ENCODE assay signal across 8 mouse cellular contexts in the genomic region with DNA sequence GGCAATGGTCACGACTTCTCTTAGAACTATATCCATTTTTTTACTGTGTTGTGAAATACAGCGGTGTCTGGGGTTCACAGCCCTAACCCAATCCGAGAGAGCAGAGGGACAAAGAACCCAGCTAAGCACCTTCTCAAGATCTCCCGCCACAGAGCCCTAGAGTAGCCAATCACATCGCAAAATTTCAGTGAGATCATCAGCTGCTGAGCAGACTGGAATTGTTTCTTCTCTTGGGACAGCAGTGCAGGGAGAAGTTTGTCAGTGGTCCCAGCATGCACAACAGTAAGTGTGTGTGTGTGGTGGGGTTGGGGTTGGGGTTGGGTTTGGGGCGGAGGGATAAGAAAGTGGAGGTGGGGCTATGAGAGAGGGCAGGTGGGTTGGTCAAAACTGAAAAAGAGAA. TPM values are rescaled to one million over a fixed set of nuclear protein-coding genes. Genes with fewer than 3 reads are reported as not detected.
DNase-seq lines count a peak whose midpoint lies in the region; ATAC-seq and TF ChIP-seq lines count a peak whose summit lies in the region.

No protein-coding gene starts in this region.

- no peaks in the 10 kb centered on the region for H3K79me2 ChIP-seq in myocyte (ENCODE audit: control insufficient read depth, insufficient read depth)

- ATAC-seq in erythroid progenitor cell, adult 5-6 weeks (replicated peaks; ENCODE audit: low FRiP score, poor library complexity, severe bottlenecking) = peak; percentile 85
- peak; percentile 91 for ATAC-seq in hindbrain, embryonic 11.5 days (ENCODE audit: low FRiP score)

- H3K27me3 ChIP-seq in E14TG2a.4 (ENCODE audit: insufficient read depth, low read length) = no peaks in the 10 kb centered on the region
- no peaks in the 10 kb centered on the region for H3K27me3 ChIP-seq in hindbrain, embryonic 11.5 days (ENCODE audit: control insufficient read depth, insufficient read depth, low read length)
- H3K27me3 ChIP-seq in myocyte (ENCODE audit: control insufficient read depth, insufficient read depth, insufficient read length) = no peaks in the 10 kb centered on the region
- no peaks in the 10 kb centered on the region for H3K27me3 ChIP-seq in cerebellum, adult 2 months (ENCODE audit: control insufficient read depth, insufficient read depth, low read length)

- peak overlapping the region; percentile 46; the same call in 1 of the 2 replicates for H3K4me3 ChIP-seq in E14TG2a.4 (replicated peaks; ENCODE audit: low read length)
- peak overlapping the region; percentile 36 for H3K4me3 ChIP-seq in hindbrain, embryonic 11.5 days (ENCODE audit: low read depth, low read length)
- no peak overlapping the region for H3K4me3 ChIP-seq in myocyte
- H3K4me3 ChIP-seq in cerebellum, adult 2 months (replicated peaks; ENCODE audit: insufficient read depth, low read depth, low read length) = no peak overlapping the region

- H3ac ChIP-seq in myocyte (ENCODE audit: control insufficient read depth, insufficient read length) = no peak overlapping the region

- 3% methylated on average over 6 of the region's 6 CpGs for WGBS in hindbrain, embryonic 11.5 days
- WGBS in cerebellum, adult 2 months = 6% methylated on average over 6 of the region's 6 CpGs

- no peak overlapping the region for H3K27ac ChIP-seq in hindbrain, embryonic 11.5 days (ENCODE audit: low read depth, low read length)
- H3K27ac ChIP-seq in cerebellum, adult 2 months (ENCODE audit: insufficient read depth, low read length) = no peak overlapping the region

- H3K4me2 ChIP-seq in hindbrain, embryonic 11.5 days (replicated peaks; ENCODE audit: low read depth, low read length) = peak overlapping the region; percentile 54
- peak overlapping the region; percentile 38 for H3K4me2 ChIP-seq in myocyte (ENCODE audit: low read depth)

- peak; percentile 83 for DNase-seq in R1 (ENCODE audit: low read depth, low spot score)
- peak; percentile 81 for DNase-seq in hindbrain, embryonic 11.5 days (ENCODE audit: low spot score)
- DNase-seq in liver = peak; percentile 63
- DNase-seq in cerebellum, adult 2 months = no peak
- DNase-seq in urinary bladder, postnatal 4 days (ENCODE audit: low spot score in 2 of 2) = no peak

- no peak for TF ChIP-seq CTCF in E14TG2a.4 (conservative IDR thresholded peaks at IDR 0.05; ENCODE audit: low read length)
- no peak for TF ChIP-seq CTCF in cerebellum, adult 2 months (IDR thresholded peaks at IDR 0.05; ENCODE audit: borderline replicate concordance, insufficient read depth, low read depth, low read length)

- H3K9me3 ChIP-seq in E14TG2a.4 (ENCODE audit: low read length) = no peaks in the 10 kb centered on the region
- no peaks in the 10 kb centered on the region for H3K9me3 ChIP-seq in hindbrain, embryonic 11.5 days (ENCODE audit: control insufficient read depth, low read length)

- no peaks in the 10 kb centered on the region for H3K36me3 ChIP-seq in E14TG2a.4 (ENCODE audit: insufficient read depth, low read length)
- H3K36me3 ChIP-seq in hindbrain, embryonic 11.5 days (ENCODE audit: control insufficient read depth, insufficient read depth, low read length) = no peaks in the 10 kb centered on the region
- no peaks in the 10 kb centered on the region for H3K36me3 ChIP-seq in myocyte (ENCODE audit: control insufficient read depth, insufficient read depth)

- H3K4me1 ChIP-seq in E14TG2a.4 (replicated peaks; ENCODE audit: low read depth, low read length) = peaks cover 54% of the 10 kb centered on the region
- no peaks in the 10 kb centered on the region for H3K4me1 ChIP-seq in hindbrain, embryonic 11.5 days (replicated peaks; ENCODE audit: control insufficient read depth, insufficient read depth, low read length)
- peaks cover 36% of the 10 kb centered on the region for H3K4me1 ChIP-seq in cerebellum, adult 2 months (ENCODE audit: control insufficient read depth, insufficient read depth, low read length)

- peak overlapping the region; percentile 54; the same call in 1 of the 2 replicates for H3K9ac ChIP-seq in hindbrain, embryonic 11.5 days (ENCODE audit: low read depth, low read length)

- TF ChIP-seq POLR2A in myocyte (IDR thresholded peaks at IDR 0.05; ENCODE audit: insufficient read length, low read depth) = no peak
- no peak for TF ChIP-seq POLR2A in cerebellum, adult 2 months (IDR thresholded peaks at IDR 0.05; ENCODE audit: borderline replicate concordance, insufficient read depth, low read length)

TF ChIP-seq in myocyte, 11 proteins besides CTCF, POLR2A, EP300 and RAD21:
- TF ChIP-seq SRF (IDR thresholded peaks at IDR 0.05; ENCODE audit: control insufficient read depth, insufficient read length, low read depth) (no peak), CEBPB (IDR thresholded peaks at IDR 0.05; ENCODE audit: insufficient read depth, poor library complexity, severe bottlenecking) (no peak), USF1 (IDR thresholded peaks at IDR 0.05; ENCODE audit: low read depth) (no peak), MYOG (IDR thresholded peaks at IDR 0.05; ENCODE audit: control insufficient read depth in 1 of 3, insufficient read depth in 1 of 3, insufficient read length in 2 of 3, low read depth in 2 of 3) (no peak), MYOD1 (IDR thresholded peaks at IDR 0.05; ENCODE audit: control insufficient read depth in 1 of 3, insufficient read length in 2 of 3, low read depth in 2 of 3) (no peak), E2F4 (IDR thresholded peaks at IDR 0.05; ENCODE audit: insufficient read depth) (no peak), TCF3 (IDR thresholded peaks at IDR 0.05; ENCODE audit: insufficient read length, low read depth) (no peak), POLR2AphosphoS2 (IDR thresholded peaks at IDR 0.05; ENCODE audit: insufficient read length, low read depth) (no peak)
TF ChIP-seq in myocyte: peak in this region for 0.

RNA-seq across cellular contexts. Expression of a gene that starts 0.7 kb away (rescaled TPM):
- total RNA-seq in erythroid progenitor cell, adult 5-6 weeks (2015; ENCODE audit: low replicate concordance) = 101 and 132 TPM in 2 replicates
- 121 and 141 TPM in 2 replicates for total RNA-seq in erythroid progenitor cell, adult 5-6 weeks (2017; ENCODE audit: low replicate concordance)
- polyA plus RNA-seq in hindbrain, embryonic 11.5 days (2014; fragmentation: Nextera tagmentation; extraction: Ambion mirVana) = 3.0 and 4.1 TPM in 2 replicates
- 5.7 TPM for polyA plus RNA-seq in myocyte (2012; fragmentation: generic; extraction: Trizol)
- 1.3 and 2.0 TPM in 2 replicates for polyA plus RNA-seq in cerebellum, adult 2 months (2012; rRNA removed)

RNA-seq across cellular contexts. Expression of a gene that starts 16.4 kb away (rescaled TPM):
- 223 and 265 TPM in 2 replicates for total RNA-seq in erythroid progenitor cell, adult 5-6 weeks (2015; ENCODE audit: low replicate concordance)
- total RNA-seq in erythroid progenitor cell, adult 5-6 weeks (2017; ENCODE audit: low replicate concordance) = 67.0 and 67.1 TPM in 2 replicates
- 5.6 and 6.4 TPM in 2 replicates for polyA plus RNA-seq in hindbrain, embryonic 11.5 days (2014; fragmentation: Nextera tagmentation; extraction: Ambion mirVana)
- not detected for polyA plus RNA-seq in myocyte (2012; fragmentation: generic; extraction: Trizol)
- 250 and 253 TPM in 2 replicates for polyA plus RNA-seq in cerebellum, adult 2 months (2012; rRNA removed)

RNA-seq across cellular contexts. Expression of a gene that starts 17.5 kb away (rescaled TPM):
- total RNA-seq in erythroid progenitor cell, adult 5-6 weeks (2015; ENCODE audit: low replicate concordance) = not detected in 2 replicates
- total RNA-seq in erythroid progenitor cell, adult 5-6 weeks (2017; ENCODE audit: low replicate concordance) = 7.8 TPM in 2 replicates
- polyA plus RNA-seq in hindbrain, embryonic 11.5 days (2014; fragmentation: Nextera tagmentation; extraction: Ambion mirVana) = 29.8 and 30.7 TPM in 2 replicates
- polyA plus RNA-seq in myocyte (2012; fragmentation: generic; extraction: Trizol) = 0.19 TPM
- 979 and 1,062 TPM in 2 replicates for polyA plus RNA-seq in cerebellum, adult 2 months (2012; rRNA removed)

Comparison
In these comparisons a context has a peak if more than half of its experiments do, and no peak if none do; other contexts are left out.
1. H3K4me3 ChIP-seq: peak in E14TG2a.4 (single experiment) and hindbrain, embryonic 11.5 days (single experiment); none in myocyte (single experiment) and cerebellum, adult 2 months (single experiment).
2. DNase-seq: peak in R1 (single experiment), hindbrain, embryonic 11.5 days (single experiment) and liver (single experiment); none in cerebellum, adult 2 months (0 of 2) and urinary bladder, postnatal 4 days (0 of 2).
3. RNA of a gene that starts 16.4 kb away (polyA plus RNA-seq): 250 to 253 TPM in cerebellum, adult 2 months; 5.6 to 6.4 TPM in hindbrain, embryonic 11.5 days and not detected in myocyte (single experiment); every median in the first group is over 10 times any median in the second.
4. RNA of a gene that starts 17.5 kb away (polyA plus RNA-seq): 979 to 1,062 TPM in cerebellum, adult 2 months; 29.8 to 30.7 TPM in hindbrain, embryonic 11.5 days and 0.19 TPM in myocyte (single experiment); every median in the first group is over 10 times any median in the second.